Mouse (Mus musculus) neural tube, embryonic 13.5 days (tissue): Measurements from ENCODE around the gene Atp11a. TPM values are rescaled to one million over a fixed set of nuclear protein-coding genes. Genes with fewer than 3 reads are reported as not detected.

Experiments
- ATAC-seq: fragments of 200-750 bp; cut with Nextera tagmentation; 2 replicates; pipeline ENCODE4 v1.8.0; 2017; ENCODE audit warnings: low read depth, mild to moderate bottlenecking, moderate TSS enrichment, moderate library complexity
- H3K27ac ChIP-seq: fragments of 300-500 bp; sonication (generic); replicated peaks from 2 replicates; pipeline ENCODE4 v1.5.1; 2015; ENCODE audit warnings: moderate library complexity, mild to moderate bottlenecking, inconsistent platforms
- H3K27me3 ChIP-seq: fragments of 300-500 bp; sonication (generic); 2 replicates; pipeline ENCODE4 v1.6.1; 2015; ENCODE audit warnings: mild to moderate bottlenecking, inconsistent platforms
- H3K36me3 ChIP-seq: fragments of 300-500 bp; sonication (generic); 2 replicates; pipeline ENCODE4 v1.6.1; 2015; ENCODE audit warnings: mild to moderate bottlenecking, inconsistent platforms
- H3K4me1 ChIP-seq: fragments of 300-500 bp; sonication (generic); replicated peaks from 2 replicates; pipeline ENCODE4 v1.6.1; 2015; ENCODE audit warnings: inconsistent platforms
- H3K4me2 ChIP-seq: fragments of 300-500 bp; sonication (generic); 2 replicates; pipeline ENCODE4 v1.6.1; 2015; ENCODE audit warnings: inconsistent platforms, mild to moderate bottlenecking, moderate library complexity
- H3K4me3 ChIP-seq: fragments of 300-500 bp; sonication (generic); 2 replicates; pipeline ENCODE4 v1.5.1; 2015; ENCODE audit warnings: mild to moderate bottlenecking, inconsistent platforms
- H3K9ac ChIP-seq: fragments of 300-500 bp; sonication (generic); 2 replicates; pipeline ENCODE4 v1.6.1; 2015; ENCODE audit warnings: moderate library complexity, mild to moderate bottlenecking, inconsistent platforms
- H3K9me3 ChIP-seq: fragments of 300-500 bp; sonication (generic); 2 replicates; pipeline ENCODE4 v1.6.1; 2016; ENCODE audit warnings: inconsistent platforms
- WGBS: fragments of 180-500 bp; shearing (Covaris S2); methylation state at CpG from one replicate; pipeline ENCODE4 v1.1.7; 2015; 5-methylcytosine and 5-hydroxymethylcytosine counted together
- polyA plus RNA-seq: library from polyadenylated mRNA; unstranded; fragments of >200 nt; fragmentation: Nextera tagmentation; extraction: Ambion mirVana; gene quantifications from 2 replicates; pipeline ENCODE4 v1.2.1, GENCODE M21; 2015

The Atp11a gene
- polyA plus RNA-seq, 1 experiment from 2014 or later: 12.3 TPM

DNA sequence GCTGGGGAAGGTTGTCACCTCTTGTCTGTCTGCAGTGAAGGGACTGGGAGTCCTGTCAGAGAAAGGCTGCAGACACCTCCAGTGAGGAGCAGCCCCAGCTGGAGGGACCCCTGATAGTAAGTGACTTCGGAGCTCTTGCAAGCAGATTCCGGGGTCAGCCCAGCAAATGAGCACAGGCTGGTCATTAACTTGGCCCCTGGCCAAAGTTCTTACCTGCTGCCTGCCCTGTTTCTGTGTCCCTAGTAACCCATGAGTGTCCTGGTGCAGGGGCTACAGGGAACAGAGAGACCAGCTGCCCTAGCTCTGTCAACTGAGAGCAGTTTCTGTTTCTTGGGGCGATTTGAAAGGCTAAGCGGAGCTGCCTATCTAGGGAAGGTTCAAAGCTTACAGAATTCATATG, 17.1 kb downstream of the Atp11a start:
- no peak overlapping the region for H3K27ac ChIP-seq
- H3K36me3 ChIP-seq: no peaks in the 10 kb centered on the region
- no peak for ATAC-seq
- 81% methylated on average over 4 of the region's 4 CpGs for WGBS
- H3K27me3 ChIP-seq: no peaks in the 10 kb centered on the region
- no peak overlapping the region for H3K9ac ChIP-seq
- H3K4me1 ChIP-seq: 0 out of 2 replicates have a peak, but pooled peaks cover 6% of the 10 kb centered on the region
- no peak overlapping the region for H3K4me3 ChIP-seq
- no peaks in the 10 kb centered on the region for H3K9me3 ChIP-seq
- no peak overlapping the region for H3K4me2 ChIP-seq

DNA sequence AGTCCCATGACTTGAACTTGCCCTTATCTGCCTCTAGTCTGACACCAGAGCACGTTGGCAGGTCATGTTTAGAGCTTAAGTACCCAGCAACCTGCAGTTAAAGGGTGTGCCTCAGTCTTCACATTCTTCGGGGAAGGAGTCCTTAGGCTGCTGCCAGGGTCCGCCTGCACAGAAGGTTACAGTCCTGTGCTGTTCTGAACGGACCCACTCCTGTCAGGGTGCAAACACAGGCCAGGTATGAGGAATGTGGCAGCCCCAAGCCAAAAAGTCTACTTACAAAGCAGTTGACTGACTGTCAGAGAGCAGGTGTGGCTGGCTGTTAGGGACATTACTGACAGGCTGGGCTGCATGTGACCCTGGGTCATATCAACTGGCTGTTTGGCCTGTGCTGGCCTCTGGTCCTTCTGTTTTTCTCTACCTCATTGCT, 18.1 kb downstream of the Atp11a start:
- no peak for ATAC-seq
- WGBS: 74% methylated on average over 4 of the region's 4 CpGs

DNA sequence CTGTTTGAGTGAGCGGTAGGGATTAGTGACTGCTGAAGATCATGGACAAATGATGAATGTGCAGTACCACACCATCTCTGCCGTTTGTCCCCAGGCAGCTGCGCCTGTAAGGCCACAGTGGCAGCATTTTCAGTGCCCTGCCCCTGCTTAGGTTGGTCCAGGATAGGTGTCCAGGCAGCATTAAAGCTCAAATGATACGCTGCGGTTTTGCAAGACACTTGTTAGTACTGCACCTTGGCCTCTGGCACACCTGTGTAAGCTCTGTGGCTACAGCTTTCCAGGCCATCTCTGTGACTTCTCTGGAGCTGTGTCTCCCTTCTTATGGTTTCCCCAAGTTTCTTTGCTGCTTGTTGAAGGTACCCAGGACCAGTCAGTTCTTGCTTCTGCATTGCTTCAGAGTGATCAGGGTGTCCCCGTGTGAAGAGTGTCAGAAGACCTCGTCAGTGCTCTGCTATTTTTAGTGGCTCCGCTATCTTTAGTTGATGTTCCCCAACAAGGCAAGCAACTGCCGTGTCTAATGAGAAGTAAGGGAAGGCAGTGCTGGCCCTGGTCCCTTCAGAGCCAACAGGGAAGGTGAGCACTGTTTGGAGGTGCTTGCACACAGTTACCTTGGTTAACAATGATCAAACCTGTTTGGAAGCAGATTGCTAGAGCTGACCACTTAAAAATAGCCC, 18.6 kb downstream of the Atp11a start:
- Histone ChIP-seq H3K27ac (no peak overlapping the region), H3K4me3 (no peak overlapping the region), H3K4me1 (0 out of 2 replicates have a peak, but pooled peaks cover 6% of the 10 kb centered on the region), H3K27me3 (no peaks in the 10 kb centered on the region), H3K9me3 (no peaks in the 10 kb centered on the region), H3K9ac (no peak overlapping the region), H3K4me2 (no peak overlapping the region), H3K36me3 (no peaks in the 10 kb centered on the region)
- 80% methylated on average over 9 of the region's 9 CpGs for WGBS
- ATAC-seq: no peak

More for the DNA sequence above, 18.1 kb downstream of the Atp11a start:
- Histone ChIP-seq H3K4me3 (no peak overlapping the region), H3K9ac (no peak overlapping the region), H3K9me3 (no peaks in the 10 kb centered on the region), H3K27me3 (no peaks in the 10 kb centered on the region), H3K36me3 (no peaks in the 10 kb centered on the region), H3K4me1 (0 out of 2 replicates have a peak, but pooled peaks cover 6% of the 10 kb centered on the region), H3K27ac (no peak overlapping the region), H3K4me2 (no peak overlapping the region)

DNA sequence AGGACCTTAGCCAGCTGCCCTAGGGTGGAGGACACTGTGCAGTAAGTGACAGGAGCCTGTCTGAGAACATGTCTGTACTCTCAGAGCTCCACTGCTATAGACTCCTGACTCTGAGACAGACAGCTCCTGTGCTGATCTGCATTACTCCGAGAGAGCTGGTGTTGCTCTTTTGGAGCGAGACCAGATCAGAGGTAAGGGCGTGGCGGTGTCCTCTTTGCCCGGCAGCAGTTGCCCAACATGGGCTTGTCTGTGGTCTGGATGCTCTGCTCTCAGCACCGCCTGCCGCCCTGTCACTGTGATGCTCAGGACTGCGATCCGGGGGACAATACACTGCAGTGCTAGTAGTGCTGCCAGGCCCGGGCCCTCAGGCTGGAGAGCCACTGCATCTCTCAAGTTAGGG, 19.4 kb downstream of the Atp11a start:
- Histone ChIP-seq H3K9ac (no peak overlapping the region), H3K4me1 (0 out of 2 replicates have a peak, but pooled peaks cover 6% of the 10 kb centered on the region), H3K4me3 (no peak overlapping the region), H3K4me2 (no peak overlapping the region), H3K27me3 (no peaks in the 10 kb centered on the region), H3K9me3 (no peaks in the 10 kb centered on the region), H3K27ac (no peak overlapping the region), H3K36me3 (no peaks in the 10 kb centered on the region)
- ATAC-seq: no peak
- WGBS: 69% methylated on average over 10 of the region's 10 CpGs

DNA sequence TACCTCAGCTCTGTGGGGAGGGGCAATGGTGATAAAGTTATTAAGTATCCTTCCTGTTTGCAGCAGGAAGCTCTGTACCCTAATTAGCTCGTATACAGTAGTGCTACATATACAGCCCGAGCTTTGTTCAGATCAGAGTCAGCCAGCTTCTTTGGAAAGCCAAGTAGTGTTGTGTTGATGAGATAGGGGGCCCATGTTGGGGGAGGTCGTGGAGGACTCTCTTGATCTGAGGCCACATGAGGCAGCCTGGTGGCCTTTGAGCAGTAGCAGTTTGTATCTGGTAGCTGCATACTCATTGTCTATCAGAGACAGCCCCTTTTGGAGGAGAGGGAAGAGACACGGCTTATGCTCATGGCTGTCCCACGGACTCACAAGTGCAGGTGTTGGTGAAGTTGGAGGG, 20.4 kb downstream of the Atp11a start:
- 52% methylated on average over 5 of the region's 5 CpGs for WGBS
- ATAC-seq: no peak

DNA sequence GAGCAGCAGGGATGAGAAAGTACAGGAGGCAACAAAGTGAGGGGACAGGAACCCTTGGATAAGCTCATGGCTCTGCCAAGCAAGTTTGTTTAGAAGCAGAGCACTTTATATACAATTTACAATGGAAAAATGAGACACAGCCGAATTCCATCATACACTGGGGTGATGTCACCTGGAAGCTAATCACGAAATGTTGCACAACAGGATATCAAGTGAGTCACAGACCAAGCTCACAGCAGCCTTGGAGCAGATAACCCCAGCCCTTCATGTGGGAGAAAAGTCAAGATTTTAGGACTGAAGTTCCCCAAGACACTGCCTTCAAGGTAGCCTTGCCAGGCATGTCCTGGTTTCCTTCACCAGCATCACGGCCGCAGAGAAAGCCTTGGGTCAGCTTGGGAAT, 22.7 kb downstream of the Atp11a start:
- Histone ChIP-seq H3K4me3 (no peak overlapping the region), H3K4me1 (0 out of 2 replicates have a peak, but pooled peaks cover 6% of the 10 kb centered on the region), H3K27ac (no peak overlapping the region), H3K27me3 (no peaks in the 10 kb centered on the region), H3K4me2 (no peak overlapping the region), H3K36me3 (no peaks in the 10 kb centered on the region), H3K9me3 (no peaks in the 10 kb centered on the region), H3K9ac (no peak overlapping the region)
- 87% methylated on average over 4 of the region's 4 CpGs for WGBS
- no peak for ATAC-seq

More for the DNA sequence above, 20.4 kb downstream of the Atp11a start:
- Histone ChIP-seq H3K27ac (no peak overlapping the region), H3K4me2 (no peak overlapping the region), H3K4me3 (no peak overlapping the region), H3K36me3 (no peaks in the 10 kb centered on the region), H3K9me3 (no peaks in the 10 kb centered on the region), H3K4me1 (0 out of 2 replicates have a peak, but pooled peaks cover 6% of the 10 kb centered on the region), H3K9ac (no peak overlapping the region), H3K27me3 (no peaks in the 10 kb centered on the region)

DNA sequence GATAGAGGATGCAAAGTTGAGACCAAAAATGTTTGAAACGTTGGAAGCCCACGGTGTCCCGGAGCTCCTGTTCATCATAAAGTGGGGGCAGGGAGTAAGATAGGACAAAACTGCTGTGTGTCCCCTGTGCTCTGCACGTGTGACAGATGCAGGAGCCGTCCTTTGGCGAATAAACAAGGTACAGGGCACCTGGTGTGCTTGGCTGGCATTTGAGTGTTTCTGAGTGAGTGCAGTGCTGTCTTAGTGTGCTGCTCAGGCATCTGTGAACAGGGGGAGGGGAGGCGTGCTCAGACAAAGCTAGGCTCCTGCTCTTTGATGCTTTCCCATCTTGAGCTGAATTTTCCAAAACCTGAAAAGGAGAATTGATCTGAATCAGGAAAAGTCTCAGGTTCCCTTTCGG, 28.7 kb downstream of the Atp11a start:
- ATAC-seq: no peak

DNA sequence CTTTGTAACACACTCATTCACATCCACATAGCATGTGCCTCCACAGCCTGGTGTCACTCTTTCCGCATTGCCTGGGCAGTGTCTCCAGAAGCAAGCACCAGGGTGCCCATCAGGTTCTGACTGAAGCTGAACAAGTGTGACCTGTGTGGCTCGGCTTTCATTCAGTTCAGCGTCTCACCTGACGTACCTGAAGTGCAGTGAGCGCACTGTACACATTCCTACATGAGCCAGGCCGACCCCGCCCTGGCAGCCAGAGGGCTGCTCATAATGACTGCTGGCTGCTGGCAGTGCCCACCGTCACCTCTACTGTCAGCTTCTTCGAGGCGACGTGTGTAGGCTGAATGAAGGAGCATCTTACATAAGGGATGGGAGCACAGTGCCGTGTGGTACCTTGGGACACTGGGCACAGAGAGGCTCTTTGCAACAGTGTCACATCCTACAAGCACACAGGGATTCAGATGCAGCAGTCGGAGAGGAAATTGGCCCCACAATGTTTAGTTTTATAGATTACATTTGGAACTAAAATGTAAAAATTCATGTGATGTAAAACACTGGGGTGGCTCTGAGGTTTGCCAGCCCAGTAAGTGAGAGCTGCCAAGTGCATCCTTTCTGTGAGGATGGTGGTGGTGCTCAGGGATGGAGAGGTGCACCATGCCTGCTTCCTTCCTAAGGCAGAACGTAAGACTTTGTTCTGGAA, 29.6 kb downstream of the Atp11a start:
- no peak overlapping the region for H3K9ac ChIP-seq
- H3K4me2 ChIP-seq: no peak overlapping the region
- peaks cover 16% of the 10 kb centered on the region for H3K4me1 ChIP-seq
- WGBS: 93% methylated on average over 14 of the region's 14 CpGs
- H3K27ac ChIP-seq: no peak overlapping the region
- no peak for ATAC-seq
- no peaks in the 10 kb centered on the region for H3K9me3 ChIP-seq
- no peaks in the 10 kb centered on the region for H3K36me3 ChIP-seq
- H3K4me3 ChIP-seq: no peak overlapping the region
- H3K27me3 ChIP-seq: no peaks in the 10 kb centered on the region

More for the DNA sequence above, 28.7 kb downstream of the Atp11a start:
- Histone ChIP-seq H3K4me2 (no peak overlapping the region), H3K27me3 (no peaks in the 10 kb centered on the region), H3K36me3 (no peaks in the 10 kb centered on the region), H3K9me3 (no peaks in the 10 kb centered on the region), H3K27ac (no peak overlapping the region), H3K4me3 (no peak overlapping the region), H3K4me1 (peaks cover 16% of the 10 kb centered on the region), H3K9ac (no peak overlapping the region)
- WGBS: 65% methylated on average over 8 of the region's 8 CpGs

DNA sequence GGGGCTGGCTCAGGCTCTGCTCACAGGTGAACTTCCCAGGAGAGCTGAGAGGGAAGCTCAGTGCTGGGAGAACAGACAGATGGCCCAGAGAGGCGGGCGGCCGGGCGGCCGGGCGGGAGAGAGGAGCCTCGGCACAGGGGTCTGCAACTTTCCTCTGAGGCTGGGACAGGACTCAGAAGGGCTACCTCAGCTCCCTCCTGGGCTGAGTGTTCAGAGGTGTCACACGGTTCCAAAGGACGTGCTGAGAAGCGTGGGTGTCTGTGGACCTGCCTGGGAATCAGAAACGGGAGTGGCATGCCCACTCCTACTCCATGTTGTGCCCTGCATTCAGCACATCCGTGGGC, 30.1 kb downstream of the Atp11a start:
- Histone ChIP-seq H3K36me3 (no peaks in the 10 kb centered on the region), H3K4me3 (no peak overlapping the region), H3K4me2 (no peak overlapping the region), H3K27me3 (no peaks in the 10 kb centered on the region), H3K9ac (no peak overlapping the region), H3K27ac (no peak overlapping the region), H3K4me1 (peaks cover 16% of the 10 kb centered on the region), H3K9me3 (no peaks in the 10 kb centered on the region)
- no peak for ATAC-seq
- 81% methylated on average over 12 of the region's 12 CpGs for WGBS

DNA sequence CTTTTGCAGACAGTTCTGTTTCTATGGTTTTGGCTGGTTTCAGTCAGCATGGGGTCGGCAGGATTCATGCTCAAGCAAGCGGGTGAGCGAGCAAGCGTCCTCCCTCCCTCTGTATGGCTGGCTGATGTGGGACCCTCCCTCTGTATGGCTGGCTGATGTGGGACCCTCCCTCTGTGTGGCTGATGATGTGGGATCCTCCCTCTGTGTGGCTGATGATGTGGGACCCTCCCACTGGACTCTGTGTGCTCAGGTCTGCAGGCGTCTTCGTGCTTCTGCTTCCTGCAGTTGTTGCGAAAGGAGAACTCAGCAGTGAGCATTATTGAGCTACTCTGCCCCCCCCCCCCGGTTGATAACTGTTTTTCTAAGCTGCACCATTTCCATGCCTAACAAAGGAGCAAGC, 30.6 kb downstream of the Atp11a start:
- Histone ChIP-seq H3K9ac (no peak overlapping the region), H3K4me3 (no peak overlapping the region), H3K27me3 (no peaks in the 10 kb centered on the region), H3K36me3 (no peaks in the 10 kb centered on the region), H3K9me3 (no peaks in the 10 kb centered on the region), H3K27ac (no peak overlapping the region), H3K4me2 (no peak overlapping the region), H3K4me1 (peaks cover 16% of the 10 kb centered on the region)
- no peak for ATAC-seq
- 58% methylated on average over 8 of the region's 8 CpGs for WGBS

DNA sequence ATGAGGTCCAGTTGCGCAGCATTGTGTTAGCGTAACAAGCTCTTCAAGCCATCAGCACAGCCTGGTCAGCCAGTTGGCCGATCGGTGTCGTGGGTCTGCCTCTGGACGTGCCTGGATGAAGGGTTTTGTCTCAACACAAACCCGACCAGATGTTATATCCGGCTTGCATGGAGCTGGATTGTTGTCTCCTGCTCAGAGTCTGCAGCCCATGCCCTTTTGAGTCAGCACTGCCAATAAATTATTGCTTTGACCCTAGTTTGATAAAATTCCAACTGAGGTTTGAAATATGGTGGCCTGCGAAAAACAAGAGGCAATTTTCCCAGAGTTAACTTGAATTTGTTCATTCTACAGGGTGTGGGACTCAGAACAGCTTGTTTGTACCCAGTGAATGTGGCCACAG, 31.9 kb downstream of the Atp11a start:
- Histone ChIP-seq H3K4me2 (no peak overlapping the region), H3K9me3 (no peaks in the 10 kb centered on the region), H3K27me3 (no peaks in the 10 kb centered on the region), H3K4me3 (no peak overlapping the region), H3K9ac (no peak overlapping the region), H3K4me1 (peaks cover 16% of the 10 kb centered on the region), H3K27ac (no peak overlapping the region), H3K36me3 (no peaks in the 10 kb centered on the region)
- WGBS: 78% methylated on average over 9 of the region's 9 CpGs
- ATAC-seq: no peak

DNA sequence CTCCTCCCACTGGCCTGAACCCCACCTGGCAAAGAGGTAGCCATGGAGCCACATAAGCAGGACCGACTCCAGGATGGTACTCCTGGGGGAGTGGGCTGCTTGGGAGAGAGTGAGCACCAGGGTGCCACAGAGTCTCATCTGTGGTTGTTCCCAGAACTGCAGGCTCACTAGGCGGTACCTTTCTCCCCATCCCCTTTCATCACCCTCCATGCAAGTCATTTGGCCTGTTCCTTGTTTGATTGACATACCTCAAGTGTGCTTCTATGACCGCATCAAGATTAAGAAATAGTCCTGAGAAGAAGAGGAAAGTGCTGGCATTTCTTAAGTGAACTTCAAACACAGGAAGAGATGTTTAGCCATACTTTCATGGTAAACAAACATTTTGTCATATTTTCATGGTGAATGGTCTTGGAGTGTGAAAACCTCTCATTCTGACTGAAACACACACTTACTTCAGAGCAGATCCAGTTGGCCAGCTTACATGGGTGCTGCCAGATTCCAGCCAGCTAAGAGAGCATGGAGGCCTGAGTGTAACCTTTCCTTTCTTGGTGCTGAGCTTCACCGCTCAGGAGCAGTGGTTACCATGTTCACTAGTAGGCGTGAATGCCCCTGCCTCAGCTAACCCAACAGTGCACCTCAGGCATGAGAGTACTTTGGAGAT, 38.3 kb downstream of the Atp11a start:
- H3K27ac ChIP-seq: no peak overlapping the region
- H3K36me3 ChIP-seq: no peaks in the 10 kb centered on the region
- H3K4me3 ChIP-seq: no peak overlapping the region
- WGBS: 95% methylated on average over 5 of the region's 5 CpGs
- no peak overlapping the region for H3K9ac ChIP-seq
- H3K4me1 ChIP-seq: peaks cover 10% of the 10 kb centered on the region
- no peak for ATAC-seq
- H3K27me3 ChIP-seq: no peaks in the 10 kb centered on the region
- no peak overlapping the region for H3K4me2 ChIP-seq
- H3K9me3 ChIP-seq: no peaks in the 10 kb centered on the region
